Comparison of ENCODE assay signal across 13 mouse cellular contexts in genomic region chr11:70621972-70622814, GRCm38 (mm10). TPM values are rescaled to one million over a fixed set of nuclear protein-coding genes. Genes with fewer than 3 reads are reported as not detected.
DNase-seq lines count a peak whose midpoint lies in the region; ATAC-seq and TF ChIP-seq lines count a peak whose summit lies in the region.
"Had no signal": no experiment of that assay in that cellular context is flagged by ENCODE, and none has a peak within 500 bp of the region (broad histone marks: within the 10 kb centered on the region; RNA-seq: fewer than 3 reads in every experiment).

No protein-coding gene starts in this region.

- no peaks in the 10 kb centered on the region for H3K36me3 ChIP-seq in lung, embryonic 14.5 days (ENCODE audit: insufficient read depth)
- no peaks in the 10 kb centered on the region for H3K36me3 ChIP-seq in intestine, embryonic 14.5 days (ENCODE audit: control insufficient read depth, insufficient read depth, low read length)

- no peak for TF ChIP-seq POLR2A in lung, adult 2 months (IDR thresholded peaks at IDR 0.05; ENCODE audit: borderline replicate concordance, extremely low read depth, low read depth, low read length)

- H3K9ac ChIP-seq in lung, embryonic 14.5 days: no peak overlapping the region
- H3K9ac ChIP-seq in intestine, embryonic 14.5 days (ENCODE audit: low read length): no peak overlapping the region

- H3K27ac ChIP-seq in lung, embryonic 14.5 days (ENCODE audit: low read depth): 0 out of 2 replicates have a peak overlapping the region, but pooled peaks have one; percentile 24
- 0 out of 2 replicates have a peak overlapping the region, but pooled peaks have one; percentile 0 for H3K27ac ChIP-seq in intestine, embryonic 14.5 days (ENCODE audit: low read depth)

- peak; percentile 46 for DNase-seq in lung, embryonic 14.5 days
- DNase-seq in lung, adult 2 months: no peak
- DNase-seq in MEL-GATA-1-ER (ENCODE audit: extremely low read depth, low read depth): peak; percentile 62
- DNase-seq in intestine, embryonic 14.5 days (ENCODE audit: low spot score): no peak
- no peak for DNase-seq in frontal cortex, postnatal 36 days (ENCODE audit: low spot score in 2 of 2)
- DNase-seq in thymus, postnatal 0 days (ENCODE audit: low spot score): no peak
- no peak for DNase-seq in urinary bladder, postnatal 36 days (ENCODE audit: low spot score in 2 of 2)
- DNase-seq: adrenal gland, postnatal 25 days; kidney, postnatal 14 days had no signal

- no peak overlapping the region for H3K4me2 ChIP-seq in lung, embryonic 14.5 days
- no peak overlapping the region for H3K4me2 ChIP-seq in intestine, embryonic 14.5 days (ENCODE audit: low read length)

- TF ChIP-seq CTCF in lung, embryonic 14.5 days (IDR thresholded peaks at IDR 0.05; ENCODE audit: low read depth): no peak
- no peak for TF ChIP-seq CTCF in lung, adult 2 months (IDR thresholded peaks at IDR 0.05; ENCODE audit: insufficient read depth, low read length)

- WGBS in lung, embryonic 14.5 days: 28% methylated on average over 7 of the region's 7 CpGs
- 29% methylated on average over 7 of the region's 7 CpGs for WGBS in lung, adult 2 months
- WGBS in intestine, embryonic 14.5 days: 36% methylated on average over 7 of the region's 7 CpGs

- no peaks in the 10 kb centered on the region for H3K27me3 ChIP-seq in lung, embryonic 14.5 days (ENCODE audit: insufficient read depth, low read length)
- H3K27me3 ChIP-seq in intestine, embryonic 14.5 days (replicated peaks; ENCODE audit: control insufficient read depth, insufficient read depth, low read length): no peaks in the 10 kb centered on the region
- H3K27me3 ChIP-seq: megakaryocyte, embryonic 14.5 days had no signal

- H3K4me1 ChIP-seq in lung, embryonic 14.5 days (ENCODE audit: insufficient read depth): no peaks in the 10 kb centered on the region
- H3K4me1 ChIP-seq in lung, adult 2 months (ENCODE audit: control insufficient read depth, insufficient read depth, low read length): no peaks in the 10 kb centered on the region
- no peaks in the 10 kb centered on the region for H3K4me1 ChIP-seq in intestine, embryonic 14.5 days (replicated peaks; ENCODE audit: control insufficient read depth, insufficient read depth, low read length)

- no peak overlapping the region for H3K4me3 ChIP-seq in lung, embryonic 14.5 days (ENCODE audit: low read depth, low read length)
- no peak overlapping the region for H3K4me3 ChIP-seq in lung, adult 2 months (replicated peaks; ENCODE audit: extremely low read depth, low read depth, low read length)
- no peak overlapping the region for H3K4me3 ChIP-seq in intestine, embryonic 14.5 days (ENCODE audit: low read depth, low read length)
- H3K4me3 ChIP-seq: megakaryocyte, embryonic 14.5 days had no signal

- no peak for ATAC-seq in lung, embryonic 14.5 days (ENCODE audit: insufficient read depth)
- ATAC-seq in intestine, embryonic 14.5 days (replicated peaks; ENCODE audit: low FRiP score, low TSS enrichment, low read depth): no peak; the same call in 1 of the 2 replicates
- ATAC-seq in neutrophil, adult 5-6 weeks (ENCODE audit: extremely low read depth, insufficient number of reproducible peaks, low FRiP score, poor library complexity, severe bottlenecking): peak; percentile 44

- no peaks in the 10 kb centered on the region for H3K9me3 ChIP-seq in lung, embryonic 14.5 days (ENCODE audit: low read depth, low read length)
- H3K9me3 ChIP-seq in intestine, embryonic 14.5 days (ENCODE audit: control insufficient read depth, low read length): no peaks in the 10 kb centered on the region
- H3K9me3 ChIP-seq: megakaryocyte, embryonic 14.5 days had no signal

RNA-seq across cellular contexts. Expression of gene Chrne, which starts 3.2 kb away (rescaled TPM):
- not detected in 2 replicates for polyA plus RNA-seq in lung, embryonic 14.5 days (2014; fragmentation: Nextera tagmentation; extraction: Ambion mirVana)
- 0.41 and 0.91 TPM in 2 replicates for polyA plus RNA-seq in lung, adult 2 months (2012; rRNA removed)
- polyA plus RNA-seq in intestine, embryonic 14.5 days (2014; fragmentation: Nextera tagmentation; extraction: Ambion mirVana): 0.30 and 0.50 TPM in 2 replicates
- total RNA-seq in neutrophil, adult 5-6 weeks (2017): 1.7 TPM in 1 of 2 replicates, not detected in the other
- polyA plus RNA-seq in thymus, postnatal 0 days (2015; fragmentation: Nextera tagmentation; extraction: Ambion mirVana): 0.39 and 1.1 TPM in 2 replicates
- total RNA-seq: adrenal gland, postnatal 25 days; heart, adult 18-20 months had no signal

RNA-seq across cellular contexts. Expression of gene 4930544D05Rik, which starts 6.5 kb away (rescaled TPM):
- polyA plus RNA-seq in lung, embryonic 14.5 days (2014; fragmentation: Nextera tagmentation; extraction: Ambion mirVana): not detected in 2 replicates
- polyA plus RNA-seq in lung, adult 2 months (2012; rRNA removed): 0.16 TPM in 1 of 2 replicates, not detected in the other
- polyA plus RNA-seq in intestine, embryonic 14.5 days (2014; fragmentation: Nextera tagmentation; extraction: Ambion mirVana): not detected in 2 replicates
- not detected in 2 replicates for total RNA-seq in neutrophil, adult 5-6 weeks (2017)
- not detected in 2 replicates for polyA plus RNA-seq in thymus, postnatal 0 days (2015; fragmentation: Nextera tagmentation; extraction: Ambion mirVana)
- total RNA-seq: adrenal gland, postnatal 25 days; heart, adult 18-20 months had no signal
- polyA plus RNA-seq: cortical plate, adult 2 months had no signal

RNA-seq across cellular contexts. Expression of gene Gp1ba, which starts 16.7 kb away (rescaled TPM):
- 0.81 and 1.1 TPM in 2 replicates for polyA plus RNA-seq in lung, embryonic 14.5 days (2014; fragmentation: Nextera tagmentation; extraction: Ambion mirVana)
- 0.70 and 1.7 TPM in 2 replicates for polyA plus RNA-seq in lung, adult 2 months (2012; rRNA removed)
- polyA plus RNA-seq in intestine, embryonic 14.5 days (2014; fragmentation: Nextera tagmentation; extraction: Ambion mirVana): 0.26 and 0.37 TPM in 2 replicates
- 1.4 and 1.7 TPM in 2 replicates for total RNA-seq in neutrophil, adult 5-6 weeks (2017)
- 0.06 and 0.13 TPM in 2 replicates for polyA plus RNA-seq in thymus, postnatal 0 days (2015; fragmentation: Nextera tagmentation; extraction: Ambion mirVana)
- total RNA-seq: adrenal gland, postnatal 25 days had no signal
- polyA plus RNA-seq: cortical plate, adult 2 months had no signal

RNA-seq across cellular contexts. Expression of gene Rnf167, which starts 24.8 kb away (rescaled TPM):
- 97.0 and 98.8 TPM in 2 replicates for polyA plus RNA-seq in lung, embryonic 14.5 days (2014; fragmentation: Nextera tagmentation; extraction: Ambion mirVana)
- 116 and 146 TPM in 2 replicates for polyA plus RNA-seq in lung, adult 2 months (2012; rRNA removed)
- 101 and 115 TPM in 2 replicates for polyA plus RNA-seq in intestine, embryonic 14.5 days (2014; fragmentation: Nextera tagmentation; extraction: Ambion mirVana)
- total RNA-seq in neutrophil, adult 5-6 weeks (2017): 261 and 283 TPM in 2 replicates
- polyA plus RNA-seq in thymus, postnatal 0 days (2015; fragmentation: Nextera tagmentation; extraction: Ambion mirVana): 214 and 226 TPM in 2 replicates

RNA-seq across cellular contexts. Expression of gene Slc25a11, which starts 25.1 kb away (rescaled TPM):
- polyA plus RNA-seq in lung, embryonic 14.5 days (2014; fragmentation: Nextera tagmentation; extraction: Ambion mirVana): 128 and 133 TPM in 2 replicates
- 83.6 and 113 TPM in 2 replicates for polyA plus RNA-seq in lung, adult 2 months (2012; rRNA removed)
- polyA plus RNA-seq in intestine, embryonic 14.5 days (2014; fragmentation: Nextera tagmentation; extraction: Ambion mirVana): 155 and 158 TPM in 2 replicates
- 75.8 and 82.8 TPM in 2 replicates for total RNA-seq in neutrophil, adult 5-6 weeks (2017)
- polyA plus RNA-seq in thymus, postnatal 0 days (2015; fragmentation: Nextera tagmentation; extraction: Ambion mirVana): 137 and 139 TPM in 2 replicates

Comparison
In these comparisons a context has a peak if more than half of its experiments do, and no peak if none do; other contexts are left out.
1. DNase-seq: peak in lung, embryonic 14.5 days (single experiment) and MEL-GATA-1-ER (single experiment); none in lung, adult 2 months (single experiment), intestine, embryonic 14.5 days (single experiment), frontal cortex, postnatal 36 days (0 of 2), thymus, postnatal 0 days (single experiment) and urinary bladder, postnatal 36 days (0 of 2).